Mouse (Mus musculus) midbrain, embryonic 11.5 days (tissue): Measurements from ENCODE around the gene G6pc. TPM values are rescaled to one million over a fixed set of nuclear protein-coding genes. Genes with fewer than 3 reads are reported as not detected.
A peak's percentile ranks its signal among the peaks of the same experiment; 100 is the strongest.

Experiments used
- ATAC-seq: fragments of 200-750 bp; cut with Nextera tagmentation; 2 replicates; pipeline ENCODE4 v1.8.0; 2017; ENCODE audit warnings: moderate TSS enrichment, moderate library complexity; ENCODE audit not compliant: low FRiP score
- DNase-seq: peaks from one replicate; pipeline ENCODE4 v3.0.0; 2015; ENCODE audit warnings: low spot score; ENCODE audit errors: missing footprints
- H3K27ac ChIP-seq: fragments of 300-500 bp; sonication (generic); 2 replicates; pipeline ENCODE4 v1.5.1; 2014; ENCODE audit warnings: low read depth, low read length
- H3K27me3 ChIP-seq: fragments of 300-500 bp; sonication (generic); 2 replicates; pipeline ENCODE4 v1.6.1; 2014; ENCODE audit warnings: mild to moderate bottlenecking, low read length, moderate library complexity, mixed read lengths; ENCODE audit not compliant: control insufficient read depth, insufficient read depth
- H3K36me3 ChIP-seq: fragments of 300-500 bp; sonication (generic); 2 replicates; pipeline ENCODE4 v1.6.1; 2014; ENCODE audit warnings: mild to moderate bottlenecking, low read length, moderate library complexity, mixed read lengths; ENCODE audit not compliant: control insufficient read depth, insufficient read depth
- H3K4me1 ChIP-seq: fragments of 300-500 bp; sonication (generic); 2 replicates; pipeline ENCODE4 v1.6.1; 2014; ENCODE audit warnings: low read length; ENCODE audit not compliant: control insufficient read depth, insufficient read depth
- H3K4me2 ChIP-seq: fragments of 300-500 bp; sonication (generic); 2 replicates; pipeline ENCODE4 v1.6.1; 2014; ENCODE audit warnings: mild to moderate bottlenecking, moderate library complexity
- H3K4me3 ChIP-seq: fragments of 300-500 bp; sonication (generic); 2 replicates; pipeline ENCODE4 v1.5.1; 2014; ENCODE audit warnings: low read depth, low read length
- H3K9ac ChIP-seq: fragments of 300-500 bp; sonication (generic); 2 replicates; pipeline ENCODE4 v1.6.1; 2014; ENCODE audit warnings: low read length
- H3K9me3 ChIP-seq: fragments of 300-500 bp; sonication (generic); 2 replicates; pipeline ENCODE4 v1.6.1; 2016; ENCODE audit warnings: low read length; ENCODE audit not compliant: control insufficient read depth
- WGBS: fragments of 180-500 bp; shearing (Covaris S2); extraction: QIAGEN DNeasy Blood & Tissue Kit; methylation state at CpG from one replicate; pipeline ENCODE4 v1.1.7; 2014; 5-methylcytosine and 5-hydroxymethylcytosine counted together
- polyA plus RNA-seq: library from polyadenylated mRNA; unstranded; fragments of >200 nt; fragmentation: Nextera tagmentation; extraction: Ambion mirVana; gene quantifications from 2 replicates; pipeline ENCODE4 v1.2.1, GENCODE M21; 2014

The G6pc gene
- polyA plus RNA-seq, 1 experiment from 2014 or later: not detected

- WGBS: 87% methylated on average over 3 of the region's 3 CpGs
- no peak overlapping the region for H3K4me2 ChIP-seq
These were observed 34.8 kb upstream of the G6pc start for GRCm38 (mm10) chr11:101332537-101332936.

DNA sequence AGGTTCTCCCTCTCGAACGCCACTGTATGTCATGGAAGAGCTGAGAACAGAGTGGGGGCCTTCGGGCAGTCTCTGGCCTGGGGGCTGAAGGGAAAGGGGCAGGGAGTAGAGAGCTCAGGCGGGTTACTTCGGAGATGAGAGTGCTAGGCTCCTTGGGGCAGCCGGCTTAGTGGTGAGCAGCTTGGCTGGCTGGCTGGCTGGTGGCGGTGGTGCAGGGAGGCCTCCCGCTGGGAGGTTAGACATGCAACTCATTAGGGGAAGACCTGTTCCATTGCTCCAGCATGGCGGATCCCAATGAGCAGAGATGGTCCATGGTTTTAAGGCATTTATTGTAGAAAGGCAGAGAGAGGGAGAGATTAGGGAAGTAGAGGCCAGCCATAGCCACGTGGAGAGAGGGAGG is 33.3 kb upstream of the G6pc start:
- H3K36me3 ChIP-seq: no peaks in the 10 kb centered on the region
- no peaks in the 10 kb centered on the region for H3K9me3 ChIP-seq
- no peaks in the 10 kb centered on the region for H3K27me3 ChIP-seq
- H3K4me3 ChIP-seq: no peak overlapping the region
- ATAC-seq: no peak
- H3K27ac ChIP-seq: no peak overlapping the region
- peaks cover 13% of the 10 kb centered on the region for H3K4me1 ChIP-seq
- H3K9ac ChIP-seq: 0 out of 2 replicates have a peak overlapping the region, but pooled peaks have one; percentile 20
- peak; percentile 81 for DNase-seq
- no peak overlapping the region for H3K4me2 ChIP-seq
- WGBS: 17% methylated on average over 10 of the region's 10 CpGs

More at GRCm38 (mm10) chr11:101332537-101332936, 34.8 kb upstream of the G6pc start:
- no peak overlapping the region for H3K4me3 ChIP-seq
- H3K27ac ChIP-seq: no peak overlapping the region
- DNase-seq (no peak), ATAC-seq (no peak)
- H3K27me3 ChIP-seq: no peaks in the 10 kb centered on the region
- H3K9ac ChIP-seq: no peak overlapping the region
- H3K4me1 ChIP-seq: peaks cover 7% of the 10 kb centered on the region
- no peaks in the 10 kb centered on the region for H3K36me3 ChIP-seq
- H3K9me3 ChIP-seq: no peaks in the 10 kb centered on the region

GRCm38 (mm10) chr11:101334516-101334915 is 32.8 kb upstream of the G6pc start:
- Histone ChIP-seq H3K4me2 (no peak overlapping the region), H3K4me1 (peaks cover 13% of the 10 kb centered on the region), H3K36me3 (no peaks in the 10 kb centered on the region), H3K27ac (no peak overlapping the region), H3K4me3 (no peak overlapping the region), H3K9ac (no peak overlapping the region; the same call in 1 of the 2 replicates), H3K27me3 (no peaks in the 10 kb centered on the region), H3K9me3 (no peaks in the 10 kb centered on the region)
- 3% methylated on average over 6 of the region's 6 CpGs for WGBS
- ATAC-seq (no peak), DNase-seq (peak; percentile 90)

- Histone ChIP-seq H3K9ac (no peak overlapping the region), H3K27ac (no peak overlapping the region), H3K4me1 (peaks cover 13% of the 10 kb centered on the region), H3K27me3 (no peaks in the 10 kb centered on the region), H3K4me3 (no peak overlapping the region), H3K4me2 (no peak overlapping the region), H3K9me3 (no peaks in the 10 kb centered on the region), H3K36me3 (no peaks in the 10 kb centered on the region)
- WGBS: 76% methylated on average over 9 of the region's 9 CpGs
- DNase-seq (peak; percentile 62), ATAC-seq (no peak)
These were observed 31.7 kb upstream of the G6pc start for GRCm38 (mm10) chr11:101335685-101336084.

- H3K36me3 ChIP-seq: no peaks in the 10 kb centered on the region
- peaks cover 13% of the 10 kb centered on the region for H3K4me1 ChIP-seq
- H3K4me3 ChIP-seq: peak overlapping the region; percentile 32
- peak overlapping the region; percentile 49; the same call in 1 of the 2 replicates for H3K27ac ChIP-seq
- H3K4me2 ChIP-seq: peak overlapping the region; percentile 64
- 5% methylated on average over 9 of the region's 9 CpGs for WGBS
- ATAC-seq (peak; percentile 90), DNase-seq (peak; percentile 93)
- no peaks in the 10 kb centered on the region for H3K9me3 ChIP-seq
- no peaks in the 10 kb centered on the region for H3K27me3 ChIP-seq
- H3K9ac ChIP-seq: peak overlapping the region; percentile 46
These were observed 29.1 kb upstream of the G6pc start for GRCm38 (mm10) chr11:101338123-101338760.

- ATAC-seq: no peak
- no peak overlapping the region for H3K9ac ChIP-seq
- no peaks in the 10 kb centered on the region for H3K36me3 ChIP-seq
- H3K4me3 ChIP-seq: no peak overlapping the region
- H3K27me3 ChIP-seq: no peaks in the 10 kb centered on the region
- DNase-seq: peak; percentile 4
- no peak overlapping the region for H3K27ac ChIP-seq
- no peaks in the 10 kb centered on the region for H3K9me3 ChIP-seq
- no peak overlapping the region for H3K4me2 ChIP-seq
- 74% methylated on average over 10 of the region's 10 CpGs for WGBS
- no peaks in the 10 kb centered on the region for H3K4me1 ChIP-seq
These were observed 20.1 kb upstream of the G6pc start for GRCm38 (mm10) chr11:101347083-101347775.

- DNase-seq (peak; percentile 56), ATAC-seq (no peak)
- H3K4me1 ChIP-seq: no peaks in the 10 kb centered on the region
- no peak overlapping the region for H3K9ac ChIP-seq
- WGBS: 75% methylated on average over 7 of the region's 7 CpGs
- no peak overlapping the region for H3K27ac ChIP-seq
- no peak overlapping the region for H3K4me3 ChIP-seq
- no peaks in the 10 kb centered on the region for H3K9me3 ChIP-seq
- H3K4me2 ChIP-seq: no peak overlapping the region
- H3K27me3 ChIP-seq: no peaks in the 10 kb centered on the region
- no peaks in the 10 kb centered on the region for H3K36me3 ChIP-seq
These were observed 18.6 kb upstream of the G6pc start for GRCm38 (mm10) chr11:101348774-101349173.

GRCm38 (mm10) chr11:101349216-101349615 is 18.1 kb upstream of the G6pc start:
- 86% methylated on average over 3 of the region's 3 CpGs for WGBS
- peak; percentile 61 for DNase-seq

DNA sequence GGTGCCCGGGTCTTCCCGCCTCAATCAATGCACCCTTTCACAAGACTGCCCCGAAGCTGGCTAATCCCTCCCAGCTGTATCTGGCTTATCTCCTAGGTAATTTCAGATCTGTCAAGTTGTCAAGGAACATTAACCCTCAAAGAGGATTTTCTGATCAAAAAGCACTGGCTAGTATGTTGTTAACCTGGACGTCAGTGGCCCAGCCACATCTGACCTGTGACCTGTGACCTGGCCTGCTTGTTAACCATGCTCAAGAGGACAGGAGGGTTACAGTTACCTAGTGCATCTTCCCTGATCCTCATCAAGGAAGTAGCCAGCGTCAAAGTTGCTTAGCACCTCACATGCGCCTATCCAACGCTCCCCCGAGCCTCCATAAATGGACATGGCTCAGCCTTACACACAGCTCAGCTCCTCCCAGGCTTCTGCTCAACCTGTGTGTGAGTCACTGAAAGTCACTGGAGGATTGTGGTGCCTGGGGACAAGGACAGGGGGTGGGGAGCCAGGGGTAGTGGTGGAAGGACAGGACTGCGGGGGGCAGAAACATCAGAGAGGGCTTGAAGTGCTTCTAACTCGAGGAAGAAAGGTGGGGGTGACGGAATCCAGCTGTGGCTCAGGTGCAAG is 16.2 kb upstream of the G6pc start:
- no peaks in the 10 kb centered on the region for H3K36me3 ChIP-seq
- 47% methylated on average over 11 of the region's 11 CpGs for WGBS
- H3K9ac ChIP-seq: no peak overlapping the region
- no peaks in the 10 kb centered on the region for H3K27me3 ChIP-seq
- no peaks in the 10 kb centered on the region for H3K4me1 ChIP-seq
- ATAC-seq (no peak), DNase-seq (peak; percentile 72)
- no peak overlapping the region for H3K4me3 ChIP-seq
- no peaks in the 10 kb centered on the region for H3K9me3 ChIP-seq
- H3K27ac ChIP-seq: no peak overlapping the region
- H3K4me2 ChIP-seq: no peak overlapping the region

More at GRCm38 (mm10) chr11:101349216-101349615, 18.1 kb upstream of the G6pc start:
- H3K9me3 ChIP-seq: no peaks in the 10 kb centered on the region
- no peak overlapping the region for H3K27ac ChIP-seq
- H3K4me2 ChIP-seq: no peak overlapping the region
- no peaks in the 10 kb centered on the region for H3K4me1 ChIP-seq
- H3K9ac ChIP-seq: no peak overlapping the region
- no peak overlapping the region for H3K4me3 ChIP-seq
- no peak for ATAC-seq
- no peaks in the 10 kb centered on the region for H3K36me3 ChIP-seq
- H3K27me3 ChIP-seq: no peaks in the 10 kb centered on the region
